Mouse (Mus musculus) heart, postnatal 14 days (tissue): Measurements from ENCODE around the gene Cdon. TPM values are rescaled to one million over a fixed set of nuclear protein-coding genes. Genes with fewer than 3 reads are reported as not detected.

Experiments
- DNase-seq, 2 experiments: peaks; one replicate each; pipeline ENCODE4 v3.0.0; 2021 to 2022
- intact Hi-C: fragments of 180-260 bp; cut with DNase I; formaldehyde crosslinking; loops from one replicate; pipeline ENCODE4 v1.15.1; 2025
- total RNA-seq, 2 experiments: library from RNA; stranded (reverse); gene quantifications; 2 replicates each; pipeline ENCODE4 v1.2.3; 2021

Gene Cdon
- total RNA-seq, 2 experiments from 2014 or later, result 16.9 to 18.6 TPM

DNA sequence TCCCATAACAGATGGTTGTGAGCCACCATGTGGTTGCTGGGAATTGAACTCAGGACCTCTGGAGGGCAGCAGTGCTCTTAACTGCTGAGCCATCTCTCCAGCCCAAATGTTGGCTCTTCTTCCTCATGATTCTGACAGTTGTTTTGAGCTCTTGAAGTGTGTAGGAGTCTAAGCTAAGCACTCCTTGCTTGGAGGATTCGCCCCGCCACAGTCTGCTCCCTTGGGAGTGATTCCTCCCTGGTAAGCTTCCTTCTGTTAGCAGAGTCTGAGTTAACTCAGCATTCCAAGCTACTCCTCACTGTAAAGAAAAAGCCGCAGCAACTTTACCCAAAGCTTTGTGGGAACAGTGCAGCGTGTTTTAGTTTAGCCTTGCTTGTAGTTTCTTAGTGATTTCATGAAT, 67.6 kb downstream of the Cdon start:
- intact Hi-C loops, result no loop called here
- DNase-seq, result no peak

GRCm38 (mm10) chr9:35491109-35491866, 70.4 kb downstream of the Cdon start:
- intact Hi-C loops, result no loop called here
- no peak for DNase-seq

DNA sequence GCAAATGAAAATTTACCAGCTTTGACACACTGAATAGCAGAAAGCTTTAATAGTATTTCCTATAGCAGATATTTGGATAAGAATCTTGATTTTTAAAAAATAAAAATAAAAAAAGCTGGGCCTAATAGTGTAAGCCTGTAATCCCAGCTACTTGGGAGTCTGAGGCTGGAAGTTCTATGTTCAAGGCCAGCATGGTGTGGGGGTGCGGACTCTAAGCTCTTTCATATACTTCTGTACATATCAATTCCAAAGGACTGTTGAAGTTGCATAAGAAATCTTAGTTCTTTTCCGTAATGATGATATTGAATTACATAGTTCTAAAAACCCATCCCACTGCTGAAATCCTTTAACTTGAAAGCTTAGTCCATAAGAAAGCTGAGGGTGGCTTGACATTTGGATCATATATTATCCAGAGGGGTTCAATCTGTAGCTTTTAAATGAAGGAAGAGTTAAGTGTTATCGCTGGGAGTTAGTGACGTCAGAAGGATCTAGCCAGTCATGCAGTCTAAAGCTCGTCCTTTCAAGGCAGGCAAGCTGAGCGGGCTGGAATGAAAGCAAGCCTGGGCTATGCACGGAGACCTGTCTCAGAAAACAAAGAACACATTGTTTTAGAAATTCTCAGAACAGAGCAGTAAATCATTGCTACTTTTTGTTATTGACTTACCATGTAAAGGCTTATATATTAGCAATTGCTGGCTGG, 72.3 kb downstream of the Cdon start:
- no peak for DNase-seq
- intact Hi-C loops, result no loop called here

- DNase-seq, result no peak
- intact Hi-C loops, result no loop called here
Measured at GRCm38 (mm10) chr9:35493733-35494092, 72.8 kb downstream of the Cdon start.

DNA sequence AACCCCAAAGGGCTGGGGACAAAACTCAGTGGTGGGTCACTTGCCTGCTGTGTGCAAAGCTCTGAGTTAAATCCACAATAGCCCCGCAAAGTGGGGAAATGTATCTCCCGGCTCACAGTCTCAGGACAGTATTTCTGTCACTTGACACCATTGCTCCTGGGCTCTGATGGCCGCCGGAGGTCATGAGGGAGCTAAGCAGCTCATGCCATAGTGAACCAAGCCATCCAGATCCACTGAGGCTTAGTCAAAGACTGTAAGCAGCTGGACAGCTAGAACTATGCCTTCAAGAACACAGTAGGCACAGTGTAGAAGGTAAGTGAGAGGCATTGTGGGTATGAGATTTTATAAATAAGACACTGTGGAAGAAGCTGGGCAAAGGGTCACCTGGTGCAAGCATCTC, 74.0 kb downstream of the Cdon start:
- intact Hi-C loops, result no loop called here
- no peak for DNase-seq

- no peak for DNase-seq
- intact Hi-C loops, result no loop called here
Measured at GRCm38 (mm10) chr9:35495471-35495870, 74.5 kb downstream of the Cdon start.

- intact Hi-C loops, result no loop called here
- no peak for DNase-seq
Measured at GRCm38 (mm10) chr9:35499946-35500345, 79.0 kb downstream of the Cdon start.

GRCm38 (mm10) chr9:35502361-35503000, 81.6 kb downstream of the Cdon start:
- no peak for DNase-seq
- intact Hi-C loops, result no loop called here

GRCm38 (mm10) chr9:35508234-35508633, 87.3 kb downstream of the Cdon start:
- DNase-seq, result peak; percentile 61 to 72
- intact Hi-C loops, result no loop called here

GRCm38 (mm10) chr9:35513900-35514299, 93.0 kb downstream of the Cdon start:
- intact Hi-C loops, result no loop called here
- no peak for DNase-seq

GRCm38 (mm10) chr9:35516182-35516581, 95.3 kb downstream of the Cdon start:
- intact Hi-C loops, result no loop called here
- no peak for DNase-seq

DNA sequence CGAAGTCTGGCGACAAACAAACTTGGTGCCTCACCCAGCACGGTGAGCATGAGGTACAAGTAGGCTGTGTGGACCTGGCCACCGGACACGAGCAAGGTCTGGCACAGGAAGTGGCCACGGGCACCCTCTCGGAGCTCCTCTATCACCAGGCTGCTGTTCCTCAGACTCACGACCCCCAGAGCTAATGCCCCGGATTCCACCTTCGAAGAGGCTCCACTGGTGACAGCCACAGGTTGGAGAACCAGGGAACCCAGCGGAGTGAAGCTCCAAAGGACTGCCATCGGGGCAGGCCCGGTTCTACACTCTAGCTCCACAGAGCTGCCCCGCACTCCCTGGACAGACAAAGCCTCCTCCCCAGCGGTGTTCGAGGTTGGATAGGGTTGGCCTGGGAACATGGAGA, 95.8 kb downstream of the Cdon start:
- DNase-seq, result no peak
- intact Hi-C loops, result no loop called here

DNA sequence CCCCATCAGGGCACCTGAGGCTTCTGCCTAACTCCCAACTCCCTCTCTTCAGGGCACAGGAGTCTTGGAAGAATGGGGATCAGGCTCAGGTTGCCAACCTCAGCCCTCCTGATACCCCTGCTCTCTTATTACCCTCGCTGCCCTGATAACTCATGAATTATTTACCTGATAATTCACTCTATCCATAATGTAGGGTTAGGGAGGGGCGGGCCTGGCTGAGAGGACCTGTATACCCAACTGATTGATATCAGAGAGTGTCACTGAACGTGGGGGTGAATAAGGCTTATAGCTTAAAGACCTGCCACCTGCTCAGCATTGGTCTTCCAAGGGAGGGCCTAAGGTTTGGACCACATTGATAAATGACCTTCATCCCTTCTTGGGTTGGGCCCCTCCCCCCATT, 97.2 kb downstream of the Cdon start, which contains the start of gene Gm1113:
Gene Gm1113 (minus strand): TSS at position 101 of the 400 bp plus-strand sequence.
- intact Hi-C loops, result no loop called here
- no peak for DNase-seq

DNA sequence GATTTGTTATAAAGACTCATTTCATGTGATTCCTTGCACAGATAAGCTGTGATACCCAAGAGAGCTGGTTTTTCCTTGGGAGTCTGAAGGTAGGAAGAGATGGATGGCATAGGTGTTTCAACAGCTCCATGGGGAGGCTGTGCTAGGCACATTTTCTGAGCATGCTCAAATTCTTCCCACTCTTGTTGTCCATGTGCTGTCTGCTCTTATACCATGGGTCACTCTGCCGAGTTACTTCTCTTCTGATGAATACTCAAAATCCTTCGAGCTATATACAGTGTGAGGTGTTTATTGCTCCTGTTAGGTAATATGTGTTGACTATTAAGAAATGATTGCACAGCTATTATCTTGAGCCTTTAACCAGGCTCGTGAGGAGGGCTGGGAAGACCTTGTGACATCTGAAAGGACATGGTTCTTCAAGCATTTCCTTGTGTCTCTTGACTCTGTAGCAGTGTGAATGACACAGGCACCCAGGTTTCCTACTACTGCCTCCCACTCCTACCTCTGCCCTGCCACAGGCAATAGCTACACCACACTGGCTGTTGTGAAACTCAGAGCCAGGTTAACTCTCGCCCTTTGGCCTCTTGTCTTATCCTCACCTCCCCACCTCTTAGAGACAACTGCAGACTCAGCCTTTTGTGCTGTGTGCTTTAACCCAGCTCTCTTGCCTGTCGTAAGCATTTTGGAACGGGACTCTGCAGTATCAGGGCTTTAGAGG, 99.9 kb downstream of the Cdon start:
- DNase-seq, result no peak
- intact Hi-C loops, result no loop called here

GRCm38 (mm10) chr9:35522241-35522640, 101.3 kb downstream of the Cdon start:
- DNase-seq, result no peak
- intact Hi-C loops, result no loop called here

- no peak for DNase-seq
- intact Hi-C loops, result no loop called here
Measured at GRCm38 (mm10) chr9:35522821-35523515, 102.0 kb downstream of the Cdon start.

- DNase-seq, result peak; percentile 47 to 50
- intact Hi-C loops, result no loop called here
Measured at GRCm38 (mm10) chr9:35523541-35523940, 102.6 kb downstream of the Cdon start.

- intact Hi-C loops, result loop anchor here (1.0 to 2.0 kb wide), 2 partner anchors 103 to 242 kb away; partner anchors contain the start of gene Cdon
- peak; percentile 69 to 82 for DNase-seq
Measured at GRCm38 (mm10) chr9:35523941-35524411, 103.0 kb downstream of the Cdon start.

DNA sequence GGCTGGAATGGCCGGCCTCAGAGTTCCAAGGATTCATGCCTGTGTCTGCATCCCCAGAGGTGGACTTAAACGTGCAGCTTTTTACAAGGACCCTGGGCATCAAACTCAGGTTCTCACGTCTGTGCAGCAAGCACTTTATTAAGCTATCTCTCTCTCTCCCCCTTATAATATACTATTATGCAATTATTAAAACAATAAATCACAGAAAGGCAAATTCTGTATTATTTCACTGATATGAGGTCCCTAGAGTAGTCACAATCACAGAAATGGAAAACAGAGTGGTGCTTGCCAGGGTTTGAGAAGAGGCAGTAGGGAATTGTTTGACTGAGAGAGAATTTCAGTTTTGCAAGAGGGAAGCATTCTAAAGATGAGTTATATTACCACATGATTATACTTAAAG, 108.2 kb downstream of the Cdon start:
- intact Hi-C loops, result no loop called here
- no peak for DNase-seq

- intact Hi-C loops, result no loop called here
- no peak for DNase-seq
Measured at GRCm38 (mm10) chr9:35529796-35530195, 108.9 kb downstream of the Cdon start.
